Mouse (Mus musculus) stomach, postnatal 0 days (tissue): ENCODE data around the gene Lgals3bp. TPM values are rescaled to one million over a fixed set of nuclear protein-coding genes. Genes with fewer than 3 reads are reported as not detected.

ENCODE experiments used
- ATAC-seq: fragments of 200-750 bp; cut with Nextera tagmentation; 2 replicates; pipeline ENCODE4 v1.8.0; 2017; ENCODE audit not compliant: low FRiP score, low TSS enrichment
- DNase-seq: peaks from one replicate; pipeline ENCODE4 v3.0.0-alpha.2; 2016; ENCODE audit warnings: low spot score
- H3K27ac ChIP-seq: fragments of 300-500 bp; sonication (generic); replicated peaks from 2 replicates; pipeline ENCODE4 v1.5.1; 2014; ENCODE audit warnings: mild to moderate bottlenecking, control low read depth
- H3K27me3 ChIP-seq: fragments of 300-500 bp; sonication (generic); 2 replicates; pipeline ENCODE4 v1.6.1; 2014; ENCODE audit warnings: low read length; ENCODE audit not compliant: control insufficient read depth, insufficient read depth
- H3K36me3 ChIP-seq: fragments of 300-500 bp; sonication (generic); 2 replicates; pipeline ENCODE4 v1.6.1; 2014; ENCODE audit warnings: low read length, mixed read lengths; ENCODE audit not compliant: control insufficient read depth, insufficient read depth
- H3K4me1 ChIP-seq: fragments of 300-500 bp; sonication (generic); replicated peaks from 2 replicates; pipeline ENCODE4 v1.6.1; 2014; ENCODE audit warnings: antibody characterized with exemption; ENCODE audit not compliant: control insufficient read depth, insufficient read depth
- H3K4me2 ChIP-seq: fragments of 300-500 bp; sonication (generic); replicated peaks from 2 replicates; pipeline ENCODE4 v1.6.1; 2014; ENCODE audit warnings: low read depth, mild to moderate bottlenecking, control low read depth, moderate library complexity
- H3K4me3 ChIP-seq: fragments of 300-500 bp; sonication (generic); 2 replicates; pipeline ENCODE4 v1.5.1; 2014; ENCODE audit warnings: low read depth, low read length, control low read depth
- H3K9ac ChIP-seq: fragments of 300-500 bp; sonication (generic); 2 replicates; pipeline ENCODE4 v1.6.1; 2014; ENCODE audit warnings: mild to moderate bottlenecking, low read length, control low read depth, mixed read lengths
- H3K9me3 ChIP-seq: fragments of 300-500 bp; sonication (generic); 2 replicates; pipeline ENCODE4 v1.6.1; 2016; ENCODE audit warnings: low read length; ENCODE audit not compliant: control insufficient read depth
- CTCF ChIP-seq: IDR thresholded peaks from 2 replicates; pipeline ENCODE4 v1.5.1; 2016; ENCODE audit warnings: antibody characterized with exemption, low read depth, mild to moderate bottlenecking, moderate library complexity
- EP300 ChIP-seq: optimal IDR thresholded peaks from 2 replicates; pipeline ENCODE3; 2016; ENCODE audit warnings: antibody characterized with exemption
- WGBS: fragments of 180-500 bp; shearing (Covaris S2); extraction: QIAGEN DNeasy Blood & Tissue Kit; methylation state at CpG from one replicate; pipeline ENCODE4 v1.1.7; 2014; 5-methylcytosine and 5-hydroxymethylcytosine counted together
- polyA plus RNA-seq: library from polyadenylated mRNA; unstranded; fragments of >200 nt; fragmentation: Nextera tagmentation; extraction: Ambion mirVana; gene quantifications from 2 replicates; pipeline ENCODE4 v1.2.1, GENCODE M21; 2015

Lgals3bp gene
- polyA plus RNA-seq, 1 experiment from 2014 or later = 142 TPM

DNA sequence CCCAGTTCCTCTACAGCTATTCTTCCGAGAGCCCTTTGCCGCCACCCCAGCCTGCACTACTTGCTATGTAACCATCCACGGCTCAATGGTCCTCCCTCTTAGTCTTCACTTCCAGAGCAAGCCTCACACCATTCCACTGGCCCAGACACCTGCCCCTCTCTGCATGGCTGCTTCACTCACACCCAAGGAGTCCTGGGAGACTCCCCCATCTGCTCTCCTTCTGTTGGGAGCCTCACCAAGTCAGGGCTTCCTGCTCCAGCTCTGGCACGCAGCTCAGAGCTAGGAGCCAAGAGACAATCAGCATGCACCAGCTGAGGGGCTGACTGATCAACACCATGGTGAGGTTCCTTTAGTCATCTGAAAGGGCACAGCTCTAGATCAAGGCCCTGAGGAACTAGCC lies 11.2 kb upstream of the Lgals3bp start:
- H3K27me3 ChIP-seq = no peaks in the 10 kb centered on the region
- peaks cover 16% of the 10 kb centered on the region for H3K36me3 ChIP-seq
- H3K4me1 ChIP-seq = peaks cover 6% of the 10 kb centered on the region
- 74% methylated on average over 4 of the region's 4 CpGs for WGBS
- no peak overlapping the region for H3K4me3 ChIP-seq
- TF ChIP-seq CTCF (no peak), EP300 (no peak)
- H3K4me2 ChIP-seq = no peak overlapping the region
- no peak for DNase-seq
- H3K27ac ChIP-seq = no peak overlapping the region
- no peak overlapping the region for H3K9ac ChIP-seq
- H3K9me3 ChIP-seq = no peaks in the 10 kb centered on the region
- ATAC-seq = no peak

DNA sequence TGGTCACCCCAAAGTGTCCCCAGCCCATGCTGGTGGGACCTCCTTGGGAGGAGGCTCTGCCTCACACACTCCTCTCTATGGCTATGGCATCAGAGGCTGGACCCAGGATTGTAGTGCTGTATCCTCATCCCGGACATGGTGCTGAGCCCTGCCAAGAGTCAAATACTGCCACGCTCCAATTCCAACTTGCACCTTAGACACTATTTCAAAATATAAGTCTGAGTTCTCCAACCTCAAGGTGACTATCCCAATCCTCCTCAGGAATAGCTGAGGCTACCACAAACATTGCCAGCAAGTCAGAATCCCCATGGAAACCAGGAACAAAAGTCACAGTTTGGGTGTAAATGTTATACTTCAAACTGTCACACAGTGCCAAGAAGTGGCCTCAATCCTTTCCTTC lies 10.7 kb upstream of the Lgals3bp start:
- ATAC-seq (no peak), DNase-seq (no peak)
- WGBS = 82% methylated on average over 2 of the region's 2 CpGs
- H3K4me1 ChIP-seq = peaks cover 3% of the 10 kb centered on the region
- peaks cover 16% of the 10 kb centered on the region for H3K36me3 ChIP-seq
- H3K4me3 ChIP-seq = no peak overlapping the region
- no peaks in the 10 kb centered on the region for H3K27me3 ChIP-seq
- no peak overlapping the region for H3K9ac ChIP-seq
- no peak overlapping the region for H3K27ac ChIP-seq
- H3K9me3 ChIP-seq = no peaks in the 10 kb centered on the region
- H3K4me2 ChIP-seq = no peak overlapping the region
- TF ChIP-seq CTCF = no peak
- no peak for TF ChIP-seq EP300

DNA sequence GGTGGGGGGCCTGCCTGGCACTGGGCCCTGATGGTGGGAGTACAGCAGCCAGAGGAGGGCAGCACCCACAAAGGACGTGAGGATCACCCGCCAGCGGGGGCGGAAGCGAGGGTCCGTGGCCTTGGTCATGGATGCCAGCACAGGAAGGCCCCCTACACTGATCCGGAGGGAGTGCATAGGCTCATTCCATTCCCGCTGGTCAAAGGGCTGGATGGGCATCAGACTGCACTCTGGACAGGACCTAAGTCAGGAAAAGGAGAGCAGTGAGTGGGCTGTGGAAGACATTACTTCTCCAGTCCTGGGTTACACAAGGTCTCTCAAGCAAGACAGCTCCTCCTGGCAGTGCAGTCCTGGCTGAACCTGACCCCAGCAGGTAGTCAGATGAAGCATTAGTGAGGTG lies 9.4 kb upstream of the Lgals3bp start:
- ATAC-seq = no peak
- no peak for DNase-seq
- Histone ChIP-seq H3K4me2 (no peak overlapping the region), H3K4me3 (no peak overlapping the region), H3K4me1 (no peaks in the 10 kb centered on the region; the same call in 1 of the 2 replicates), H3K9me3 (no peaks in the 10 kb centered on the region), H3K27me3 (no peaks in the 10 kb centered on the region), H3K9ac (no peak overlapping the region), H3K36me3 (peaks cover 25% of the 10 kb centered on the region), H3K27ac (peak overlapping the region; percentile 58)
- WGBS = 94% methylated on average over 8 of the region's 8 CpGs
- TF ChIP-seq EP300 (no peak), CTCF (no peak; the same call in 1 of the 2 replicates)

DNA sequence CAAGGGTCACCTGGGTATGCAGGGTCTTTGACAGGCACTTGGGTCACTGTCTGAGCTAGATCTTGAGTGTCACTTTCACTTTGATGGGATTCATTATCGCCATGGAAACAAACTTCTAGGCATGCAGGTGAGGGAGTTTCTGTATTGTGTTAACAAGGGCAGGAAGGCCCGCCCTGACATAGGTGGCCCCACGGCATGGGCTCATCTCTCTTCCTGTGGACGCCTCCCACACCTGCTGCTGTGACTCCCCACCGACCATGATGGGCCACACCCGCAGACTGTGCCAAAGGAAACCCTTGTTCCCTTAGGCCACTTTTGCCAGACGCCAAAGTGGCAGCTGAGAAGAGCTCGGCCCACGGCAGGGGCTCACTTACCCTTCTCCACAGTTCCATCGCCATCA lies 8.6 kb upstream of the Lgals3bp start:
- ATAC-seq (no peak), DNase-seq (peak; percentile 53)
- Histone ChIP-seq H3K9ac (no peak overlapping the region), H3K4me1 (no peaks in the 10 kb centered on the region; the same call in 1 of the 2 replicates), H3K27ac (peak overlapping the region; percentile 86), H3K9me3 (no peaks in the 10 kb centered on the region), H3K4me2 (no peak overlapping the region), H3K27me3 (no peaks in the 10 kb centered on the region), H3K36me3 (peaks cover 25% of the 10 kb centered on the region), H3K4me3 (no peak overlapping the region)
- TF ChIP-seq CTCF = no peak
- TF ChIP-seq EP300 = no peak
- WGBS = 78% methylated on average over 10 of the region's 10 CpGs

DNA sequence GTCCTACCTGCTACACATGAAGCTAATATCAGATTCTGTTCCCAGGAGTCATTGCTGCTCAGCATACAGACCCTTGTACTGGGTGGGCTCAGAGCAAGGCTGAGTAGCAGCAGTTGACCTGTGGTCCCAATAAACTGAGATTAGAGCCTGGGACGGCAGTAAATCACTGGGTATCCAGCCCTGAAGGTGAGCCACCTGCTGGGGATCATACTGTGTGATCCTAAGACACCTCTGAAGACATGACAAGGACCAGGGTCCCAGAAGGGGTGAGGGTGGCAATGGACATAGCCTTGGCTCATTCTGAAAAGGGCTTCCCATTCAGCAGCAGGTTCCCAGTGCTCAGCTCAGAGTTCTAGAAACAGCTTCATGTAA lies 8.2 kb upstream of the Lgals3bp start:
- Histone ChIP-seq H3K27me3 (no peaks in the 10 kb centered on the region), H3K9ac (peak overlapping the region; percentile 13; the same call in 1 of the 2 replicates), H3K36me3 (peaks cover 25% of the 10 kb centered on the region), H3K9me3 (no peaks in the 10 kb centered on the region), H3K27ac (peak overlapping the region; percentile 86), H3K4me1 (no peaks in the 10 kb centered on the region; the same call in 1 of the 2 replicates), H3K4me2 (peak overlapping the region; percentile 14; the same call in 1 of the 2 replicates), H3K4me3 (no peak overlapping the region)
- no peak for DNase-seq
- ATAC-seq = no peak
- 33% methylated on average over 1 of the region's 1 CpGs for WGBS
- TF ChIP-seq CTCF (no peak), EP300 (no peak)

DNA sequence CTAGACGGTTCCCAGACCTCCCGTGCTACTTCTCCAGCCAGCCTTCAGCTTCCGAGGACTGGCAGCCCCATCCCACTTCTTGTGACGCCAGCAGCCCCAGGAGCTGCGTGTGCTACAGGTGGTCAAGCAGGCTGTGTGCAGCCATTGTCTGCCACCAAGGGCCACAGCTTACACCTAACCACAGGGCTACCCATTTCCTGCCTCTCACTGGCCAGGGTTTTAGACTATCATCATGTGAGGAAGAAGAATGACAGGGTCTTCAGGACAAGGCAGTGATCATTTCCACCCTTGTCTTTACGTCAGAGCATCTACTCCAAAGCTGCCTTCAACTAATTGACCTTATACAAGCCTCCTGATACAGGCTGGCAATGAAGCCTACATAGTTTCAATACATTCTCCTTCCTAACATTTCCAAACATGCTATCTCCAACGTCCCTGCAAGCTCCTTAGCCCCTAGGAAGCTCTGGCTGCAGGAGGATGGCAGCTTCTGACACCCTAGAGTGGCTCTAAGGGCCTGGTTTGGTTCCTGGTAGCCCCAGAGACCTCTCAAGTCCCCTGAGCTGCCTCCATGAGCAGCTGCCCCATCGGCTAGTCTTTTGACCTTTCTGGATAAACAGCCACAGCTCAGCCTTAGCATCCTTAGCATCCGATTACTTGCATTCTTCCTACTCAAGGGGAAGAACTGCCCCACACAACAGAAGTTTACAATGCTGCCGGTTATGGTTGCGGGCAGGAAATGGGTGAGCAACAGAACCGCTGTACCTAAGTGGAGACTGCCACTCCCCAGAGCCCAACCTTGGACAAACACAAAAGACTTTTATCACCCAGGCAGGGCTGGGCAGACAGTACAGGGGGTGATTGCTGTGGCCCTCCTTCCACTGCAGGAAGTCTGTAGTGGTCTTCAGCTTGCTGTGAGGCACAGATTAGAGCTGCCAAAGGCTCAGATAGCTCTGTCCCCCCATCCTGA lies 7.5 kb upstream of the Lgals3bp start:
- H3K4me1 ChIP-seq = no peaks in the 10 kb centered on the region; the same call in 1 of the 2 replicates
- H3K4me3 ChIP-seq = no peak overlapping the region
- peaks cover 23% of the 10 kb centered on the region for H3K36me3 ChIP-seq
- no peak for TF ChIP-seq EP300
- DNase-seq (peak; percentile 78), ATAC-seq (peak; percentile 74)
- no peaks in the 10 kb centered on the region for H3K27me3 ChIP-seq
- no peak overlapping the region; the same call in 1 of the 2 replicates for H3K4me2 ChIP-seq
- WGBS = 61% methylated on average over 12 of the region's 12 CpGs
- H3K27ac ChIP-seq = peak overlapping the region; percentile 86
- H3K9me3 ChIP-seq = no peaks in the 10 kb centered on the region
- H3K9ac ChIP-seq = peak overlapping the region; percentile 13; the same call in 1 of the 2 replicates
